Mouse (Mus musculus): ENCODE measurements around the gene Cchcr1. TPM values are rescaled to one million over a fixed set of nuclear protein-coding genes. Genes with fewer than 3 reads are reported as not detected.

Cchcr1 gene
- polyA plus RNA-seq, 1 experiment from 2014 or later = 19.0 TPM

GRCm38 (mm10) chr17:35526644-35527043, 9.7 kb downstream of the Cchcr1 start:
- no peaks in the 10 kb centered on the region for H3K4me1 ChIP-seq (ENCODE audit: control insufficient read depth, insufficient read depth, low read length)
- H3K9ac ChIP-seq (replicated peaks; ENCODE audit: low read depth, low read length) = no peak overlapping the region
- H3K27me3 ChIP-seq (ENCODE audit: control insufficient read depth, insufficient read depth, low read length) = no peaks in the 10 kb centered on the region
- H3K4me2 ChIP-seq (replicated peaks; ENCODE audit: low read depth, low read length) = no peak overlapping the region
- 72% methylated on average over 8 of the region's 8 CpGs for WGBS
- H3K9me3 ChIP-seq (ENCODE audit: control insufficient read depth, low read depth, low read length) = no peaks in the 10 kb centered on the region
- no peak overlapping the region for H3K27ac ChIP-seq (ENCODE audit: low read length)
- no peak for ATAC-seq (ENCODE audit: insufficient number of reproducible peaks, insufficient read depth, low FRiP score, low read depth)
- H3K4me3 ChIP-seq (ENCODE audit: low read depth, low read length) = no peak overlapping the region
- H3K36me3 ChIP-seq (ENCODE audit: control insufficient read depth, insufficient read depth, low read length) = peaks cover 49% of the 10 kb centered on the region

GRCm38 (mm10) chr17:35532360-35532759, 15.5 kb downstream of the Cchcr1 start:
- no peak overlapping the region for H3K9ac ChIP-seq (replicated peaks; ENCODE audit: low read depth, low read length)
- ATAC-seq (ENCODE audit: insufficient number of reproducible peaks, insufficient read depth, low FRiP score, low read depth) = no peak
- H3K27me3 ChIP-seq (ENCODE audit: control insufficient read depth, insufficient read depth, low read length) = no peaks in the 10 kb centered on the region
- no peak overlapping the region for H3K4me3 ChIP-seq (ENCODE audit: low read depth, low read length)
- WGBS = 10% methylated on average over 3 of the region's 3 CpGs
- H3K4me2 ChIP-seq (replicated peaks; ENCODE audit: low read depth, low read length) = no peak overlapping the region
- H3K4me1 ChIP-seq (ENCODE audit: control insufficient read depth, insufficient read depth, low read length) = no peaks in the 10 kb centered on the region
- no peak overlapping the region for H3K27ac ChIP-seq (ENCODE audit: low read length)
- H3K9me3 ChIP-seq (ENCODE audit: control insufficient read depth, low read depth, low read length) = no peaks in the 10 kb centered on the region
- H3K36me3 ChIP-seq (ENCODE audit: control insufficient read depth, insufficient read depth, low read length) = peaks cover 24% of the 10 kb centered on the region

- Histone ChIP-seq H3K9me3 (ENCODE audit: control insufficient read depth, low read depth, low read length) (no peaks in the 10 kb centered on the region), H3K27ac (ENCODE audit: low read length) (no peak within 1 kb of the TSS), H3K36me3 (ENCODE audit: control insufficient read depth, insufficient read depth, low read length) (peaks cover 23% of the 10 kb centered on the region), H3K9ac (replicated peaks; ENCODE audit: low read depth, low read length) (no peak within 1 kb of the TSS), H3K4me1 (ENCODE audit: control insufficient read depth, insufficient read depth, low read length) (no peaks in the 10 kb centered on the region), H3K27me3 (ENCODE audit: control insufficient read depth, insufficient read depth, low read length) (no peaks in the 10 kb centered on the region), H3K4me2 (replicated peaks; ENCODE audit: low read depth, low read length) (no peak within 1 kb of the TSS), H3K4me3 (ENCODE audit: low read depth, low read length) (no peak within 1 kb of the TSS)
- WGBS = 17% methylated on average over 7 of the region's 7 CpGs
- ATAC-seq (ENCODE audit: insufficient number of reproducible peaks, insufficient read depth, low FRiP score, low read depth) = no peak
Measured at GRCm38 (mm10) chr17:35532901-35533300, 16.0 kb downstream of the Cchcr1 start, which contains the start of gene Psors1c2. Psors1c2 (plus strand) TSS chr17:35533201.

GRCm38 (mm10) chr17:35534343-35534742, 17.4 kb downstream of the Cchcr1 start:
- Histone ChIP-seq H3K4me2 (replicated peaks; ENCODE audit: low read depth, low read length) (no peak overlapping the region), H3K4me3 (ENCODE audit: low read depth, low read length) (no peak overlapping the region), H3K4me1 (ENCODE audit: control insufficient read depth, insufficient read depth, low read length) (no peaks in the 10 kb centered on the region), H3K27me3 (ENCODE audit: control insufficient read depth, insufficient read depth, low read length) (no peaks in the 10 kb centered on the region), H3K9me3 (ENCODE audit: control insufficient read depth, low read depth, low read length) (no peaks in the 10 kb centered on the region), H3K27ac (ENCODE audit: low read length) (no peak overlapping the region), H3K36me3 (ENCODE audit: control insufficient read depth, insufficient read depth, low read length) (peaks cover 13% of the 10 kb centered on the region), H3K9ac (replicated peaks; ENCODE audit: low read depth, low read length) (no peak overlapping the region)
- ATAC-seq (ENCODE audit: insufficient number of reproducible peaks, insufficient read depth, low FRiP score, low read depth) = peak; percentile 72; the same call in 1 of the 2 replicates
- WGBS = 10% methylated on average over 6 of the region's 6 CpGs

GRCm38 (mm10) chr17:35537421-35537820, 20.5 kb downstream of the Cchcr1 start:
- Histone ChIP-seq H3K4me3 (ENCODE audit: low read depth, low read length) (no peak overlapping the region), H3K9me3 (ENCODE audit: control insufficient read depth, low read depth, low read length) (no peaks in the 10 kb centered on the region), H3K36me3 (ENCODE audit: control insufficient read depth, insufficient read depth, low read length) (no peaks in the 10 kb centered on the region), H3K4me1 (ENCODE audit: control insufficient read depth, insufficient read depth, low read length) (no peaks in the 10 kb centered on the region), H3K27me3 (ENCODE audit: control insufficient read depth, insufficient read depth, low read length) (no peaks in the 10 kb centered on the region), H3K9ac (replicated peaks; ENCODE audit: low read depth, low read length) (no peak overlapping the region), H3K27ac (ENCODE audit: low read length) (no peak overlapping the region), H3K4me2 (replicated peaks; ENCODE audit: low read depth, low read length) (no peak overlapping the region)
- 86% methylated on average over 4 of the region's 4 CpGs for WGBS
- ATAC-seq (ENCODE audit: insufficient number of reproducible peaks, insufficient read depth, low FRiP score, low read depth) = no peak

- no peak for ATAC-seq (ENCODE audit: insufficient number of reproducible peaks, insufficient read depth, low FRiP score, low read depth)
- Histone ChIP-seq H3K36me3 (ENCODE audit: control insufficient read depth, insufficient read depth, low read length) (no peaks in the 10 kb centered on the region), H3K4me3 (ENCODE audit: low read depth, low read length) (no peak overlapping the region), H3K9ac (replicated peaks; ENCODE audit: low read depth, low read length) (no peak overlapping the region), H3K27me3 (ENCODE audit: control insufficient read depth, insufficient read depth, low read length) (no peaks in the 10 kb centered on the region), H3K4me2 (replicated peaks; ENCODE audit: low read depth, low read length) (no peak overlapping the region), H3K4me1 (ENCODE audit: control insufficient read depth, insufficient read depth, low read length) (no peaks in the 10 kb centered on the region), H3K27ac (ENCODE audit: low read length) (no peak overlapping the region), H3K9me3 (ENCODE audit: control insufficient read depth, low read depth, low read length) (no peaks in the 10 kb centered on the region)
- 85% methylated on average over 1 of the region's 1 CpGs for WGBS
Measured at GRCm38 (mm10) chr17:35538476-35538875, 21.6 kb downstream of the Cchcr1 start.

- Histone ChIP-seq H3K4me1 (ENCODE audit: control insufficient read depth, insufficient read depth, low read length) (no peaks in the 10 kb centered on the region), H3K27ac (ENCODE audit: low read length) (no peak overlapping the region), H3K36me3 (ENCODE audit: control insufficient read depth, insufficient read depth, low read length) (no peaks in the 10 kb centered on the region), H3K4me3 (ENCODE audit: low read depth, low read length) (no peak overlapping the region), H3K27me3 (ENCODE audit: control insufficient read depth, insufficient read depth, low read length) (no peaks in the 10 kb centered on the region), H3K4me2 (replicated peaks; ENCODE audit: low read depth, low read length) (no peak overlapping the region), H3K9ac (replicated peaks; ENCODE audit: low read depth, low read length) (no peak overlapping the region), H3K9me3 (ENCODE audit: control insufficient read depth, low read depth, low read length) (no peaks in the 10 kb centered on the region)
- no peak for ATAC-seq (ENCODE audit: insufficient number of reproducible peaks, insufficient read depth, low FRiP score, low read depth)
- WGBS = 51% methylated on average over 10 of the region's 10 CpGs
Measured at GRCm38 (mm10) chr17:35539540-35539939, 22.6 kb downstream of the Cchcr1 start.

GRCm38 (mm10) chr17:35542761-35543411, 26.0 kb downstream of the Cchcr1 start:
- Histone ChIP-seq H3K4me1 (ENCODE audit: control insufficient read depth, insufficient read depth, low read length) (no peaks in the 10 kb centered on the region), H3K36me3 (ENCODE audit: control insufficient read depth, insufficient read depth, low read length) (no peaks in the 10 kb centered on the region), H3K27ac (ENCODE audit: low read length) (no peak overlapping the region), H3K27me3 (ENCODE audit: control insufficient read depth, insufficient read depth, low read length) (no peaks in the 10 kb centered on the region), H3K4me3 (ENCODE audit: low read depth, low read length) (no peak overlapping the region), H3K9me3 (ENCODE audit: control insufficient read depth, low read depth, low read length) (no peaks in the 10 kb centered on the region), H3K4me2 (replicated peaks; ENCODE audit: low read depth, low read length) (no peak overlapping the region), H3K9ac (replicated peaks; ENCODE audit: low read depth, low read length) (no peak overlapping the region)
- WGBS = 76% methylated on average over 15 of the region's 15 CpGs
- ATAC-seq (ENCODE audit: insufficient number of reproducible peaks, insufficient read depth, low FRiP score, low read depth) = no peak

- H3K4me2 ChIP-seq (replicated peaks; ENCODE audit: low read depth, low read length) = no peak overlapping the region
- no peaks in the 10 kb centered on the region for H3K27me3 ChIP-seq (ENCODE audit: control insufficient read depth, insufficient read depth, low read length)
- WGBS = 55% methylated on average over 14 of the region's 14 CpGs
- no peaks in the 10 kb centered on the region for H3K4me1 ChIP-seq (ENCODE audit: control insufficient read depth, insufficient read depth, low read length)
- H3K9ac ChIP-seq (replicated peaks; ENCODE audit: low read depth, low read length) = no peak overlapping the region
- H3K4me3 ChIP-seq (ENCODE audit: low read depth, low read length) = no peak overlapping the region
- no peaks in the 10 kb centered on the region for H3K9me3 ChIP-seq (ENCODE audit: control insufficient read depth, low read depth, low read length)
- H3K36me3 ChIP-seq (ENCODE audit: control insufficient read depth, insufficient read depth, low read length) = no peaks in the 10 kb centered on the region
- no peak overlapping the region for H3K27ac ChIP-seq (ENCODE audit: low read length)
- no peak for ATAC-seq (ENCODE audit: insufficient number of reproducible peaks, insufficient read depth, low FRiP score, low read depth)
Measured at GRCm38 (mm10) chr17:35543412-35543861, 26.5 kb downstream of the Cchcr1 start.

Measured in stomach, embryonic 14.5 days (tissue).